Mouse (Mus musculus): ENCODE measurements at regions not wholly inside any gene's neighbourhood (a gene's known extent, or its start where the extent isn't known, plus 50 kb on each side); places are given as distances from the start of the nearest gene placed in this dataset.

DNA sequence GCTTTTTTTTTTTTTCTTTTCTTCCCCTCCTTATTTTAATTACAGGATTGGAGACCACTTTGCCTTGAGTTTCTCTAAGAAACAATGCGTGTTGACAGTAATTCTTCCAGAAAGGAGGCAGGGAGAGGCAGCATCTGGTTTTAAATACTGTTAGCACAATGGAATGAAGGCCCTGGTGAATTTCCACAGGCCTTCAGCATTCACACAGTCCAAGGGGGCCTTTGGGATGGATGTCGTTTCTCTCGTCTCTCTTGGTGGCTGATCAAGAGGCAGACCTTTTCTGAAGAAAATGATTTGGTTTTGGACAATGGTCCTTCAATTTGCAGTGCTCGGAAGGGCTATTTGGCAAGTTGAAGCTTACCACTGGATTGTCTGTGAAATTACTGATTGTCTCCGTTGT, 321.4 kb downstream of the Lmx1a start:
- TF ChIP-seq POLR2A (IDR thresholded peaks at IDR 0.05; ENCODE audit: borderline replicate concordance, insufficient read depth, low read length) (no peak), CTCF (IDR thresholded peaks at IDR 0.05; ENCODE audit: borderline replicate concordance, insufficient read depth, low read depth, low read length) (no peak)

All from cerebellum, adult 2 months (tissue).